Mouse (Mus musculus) forebrain, embryonic 12.5 days (tissue): ENCODE data around the gene Sertad1. TPM values are rescaled to one million over a fixed set of nuclear protein-coding genes. Genes with fewer than 3 reads are reported as not detected.
A peak's percentile ranks its signal among the peaks of the same experiment; 100 is the strongest.

Source experiments
- ATAC-seq: fragments of 200-750 bp; cut with Nextera tagmentation; 2 replicates; pipeline ENCODE4 v1.8.0; 2017; ENCODE audit warnings: moderate TSS enrichment; ENCODE audit not compliant: low FRiP score
- H3K27ac ChIP-seq: fragments of 300-500 bp; sonication (generic); 2 replicates; pipeline ENCODE4 v1.5.1; 2016; ENCODE audit warnings: mild to moderate bottlenecking
- H3K27me3 ChIP-seq: fragments of 300-500 bp; sonication (generic); 2 replicates; pipeline ENCODE4 v1.6.1; 2016; ENCODE audit warnings: mild to moderate bottlenecking
- H3K36me3 ChIP-seq: fragments of 300-500 bp; sonication (generic); replicated peaks from 2 replicates; pipeline ENCODE4 v1.6.1; 2016; ENCODE audit warnings: mild to moderate bottlenecking
- H3K4me1 ChIP-seq: fragments of 300-500 bp; sonication (generic); 2 replicates; pipeline ENCODE4 v1.6.1; 2016
- H3K4me2 ChIP-seq: fragments of 300-500 bp; sonication (generic); 2 replicates; pipeline ENCODE4 v1.6.1; 2016; ENCODE audit warnings: mild to moderate bottlenecking, moderate library complexity
- H3K4me3 ChIP-seq: fragments of 300-500 bp; sonication (generic); replicated peaks from 2 replicates; pipeline ENCODE4 v1.5.1; 2016; ENCODE audit warnings: mild to moderate bottlenecking
- H3K9ac ChIP-seq: fragments of 300-500 bp; sonication (generic); 2 replicates; pipeline ENCODE4 v1.6.1; 2016; ENCODE audit warnings: mild to moderate bottlenecking
- H3K9me3 ChIP-seq: fragments of 300-500 bp; sonication (generic); 2 replicates; pipeline ENCODE4 v1.6.1; 2016
- WGBS: fragments of 180-500 bp; shearing (Covaris S2); methylation state at CpG from one replicate; pipeline ENCODE4 v1.1.7; 2016; 5-methylcytosine and 5-hydroxymethylcytosine counted together
- polyA plus RNA-seq: library from polyadenylated mRNA; unstranded; fragments of >200 nt; fragmentation: Nextera tagmentation; extraction: Ambion mirVana; gene quantifications from 2 replicates; pipeline ENCODE4 v1.2.1, GENCODE M21; 2016

The Sertad1 gene
- polyA plus RNA-seq, 1 experiment from 2014 or later: 12.9 TPM

DNA sequence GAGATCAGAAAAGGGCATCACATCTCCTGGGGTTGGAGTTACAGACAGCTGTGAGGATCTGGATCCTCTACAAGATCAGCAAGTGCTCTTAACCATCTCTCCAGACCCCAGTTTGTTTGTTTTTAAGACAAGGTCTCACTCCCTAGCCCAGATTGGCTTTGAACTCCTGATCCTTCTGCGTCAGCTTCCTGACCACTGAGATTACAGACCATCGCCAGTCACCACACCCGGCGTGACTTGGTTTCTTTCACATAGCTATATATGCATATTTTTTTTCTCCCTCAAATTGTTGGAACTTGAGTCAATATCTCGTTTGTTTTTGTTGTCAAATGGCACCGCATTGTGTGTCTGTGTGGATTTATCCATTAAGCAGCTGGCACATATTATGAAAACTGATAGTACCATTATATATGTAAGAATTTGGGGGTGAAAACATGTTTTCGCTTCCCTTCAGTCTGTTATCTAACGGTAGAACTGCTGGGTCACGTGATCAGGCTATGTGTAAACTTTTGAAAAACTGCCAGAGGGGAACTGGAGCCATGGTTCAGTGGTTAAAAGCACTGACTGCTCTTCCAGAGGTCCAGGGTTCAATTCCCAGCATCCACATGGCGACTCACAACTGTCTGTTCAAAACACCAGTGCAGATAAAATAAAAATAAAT, 32.1 kb upstream of the Sertad1 start:
- Histone ChIP-seq H3K27ac (no peak overlapping the region), H3K4me3 (no peak overlapping the region), H3K9ac (no peak overlapping the region), H3K4me2 (no peak overlapping the region), H3K36me3 (no peaks in the 10 kb centered on the region), H3K9me3 (no peaks in the 10 kb centered on the region), H3K27me3 (no peaks in the 10 kb centered on the region), H3K4me1 (no peaks in the 10 kb centered on the region)
- 80% methylated on average over 10 of the region's 10 CpGs for WGBS
- ATAC-seq: no peak

DNA sequence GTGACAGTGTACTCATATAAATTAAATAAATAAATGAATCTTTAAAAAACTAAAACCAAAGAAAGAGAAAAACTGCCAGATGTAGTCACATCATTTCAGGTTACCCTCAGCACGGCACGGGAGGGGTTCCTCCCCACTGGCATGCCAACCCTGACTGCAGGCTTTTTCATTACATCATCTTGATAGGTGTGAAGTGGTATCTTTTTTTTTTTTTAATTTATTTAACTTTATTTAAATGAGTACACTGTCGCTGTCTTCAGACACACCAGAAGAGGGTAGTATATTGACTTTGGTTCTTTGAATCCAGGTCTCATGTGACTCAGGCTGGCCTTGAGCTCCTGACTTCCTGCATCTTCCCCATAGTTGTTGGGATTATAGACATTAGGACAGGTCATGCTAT, 31.4 kb upstream of the Sertad1 start:
- 93% methylated on average over 3 of the region's 3 CpGs for WGBS
- no peaks in the 10 kb centered on the region for H3K4me1 ChIP-seq
- no peak overlapping the region for H3K4me2 ChIP-seq
- H3K4me3 ChIP-seq: no peak overlapping the region
- H3K27ac ChIP-seq: no peak overlapping the region
- no peaks in the 10 kb centered on the region for H3K36me3 ChIP-seq
- no peak overlapping the region for H3K9ac ChIP-seq
- ATAC-seq: no peak
- H3K9me3 ChIP-seq: no peaks in the 10 kb centered on the region
- H3K27me3 ChIP-seq: no peaks in the 10 kb centered on the region

DNA sequence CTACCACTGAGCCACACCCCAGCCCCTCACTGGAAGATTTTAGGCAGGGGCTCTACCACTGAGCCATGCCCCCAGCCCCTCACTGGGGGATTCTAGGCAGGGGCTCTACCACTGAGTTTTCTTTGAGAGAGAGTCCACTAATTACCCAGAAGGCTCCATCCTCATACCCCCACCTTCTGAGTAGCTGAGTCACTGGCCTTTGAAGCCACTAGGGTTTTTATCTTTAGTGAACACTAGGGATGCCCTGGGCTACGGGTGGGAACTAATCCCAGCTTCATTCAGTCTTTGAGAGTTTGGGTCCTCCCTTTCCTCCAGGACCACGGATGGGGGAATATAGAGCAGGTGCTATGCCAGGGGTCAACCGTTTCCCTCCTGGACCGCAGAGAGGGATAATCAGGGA, 28.1 kb upstream of the Sertad1 start:
- ATAC-seq: no peak
- 92% methylated on average over 4 of the region's 4 CpGs for WGBS
- no peak overlapping the region for H3K27ac ChIP-seq
- H3K9me3 ChIP-seq: no peaks in the 10 kb centered on the region
- H3K4me2 ChIP-seq: no peak overlapping the region
- H3K4me3 ChIP-seq: no peak overlapping the region
- H3K9ac ChIP-seq: no peak overlapping the region
- H3K36me3 ChIP-seq: no peaks in the 10 kb centered on the region
- no peaks in the 10 kb centered on the region for H3K4me1 ChIP-seq
- no peaks in the 10 kb centered on the region for H3K27me3 ChIP-seq

DNA sequence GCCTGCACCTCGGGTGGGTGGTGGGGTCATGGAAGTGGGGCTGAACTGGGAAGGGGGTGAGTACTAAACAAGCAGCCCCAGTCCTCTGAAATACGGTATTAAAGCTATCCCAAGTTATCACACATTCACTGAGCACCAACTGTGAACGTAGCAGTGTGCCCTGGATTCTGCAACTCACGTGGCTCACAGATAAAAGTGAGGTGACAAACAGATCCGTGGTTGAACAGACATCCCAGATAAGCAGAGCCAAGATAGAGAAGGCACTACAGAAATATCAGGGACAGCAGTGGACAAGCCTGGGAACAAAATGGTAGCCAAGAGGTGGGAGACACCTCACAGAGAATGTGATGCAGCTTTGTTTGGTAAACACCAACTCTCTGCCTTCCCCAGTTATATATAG, 27.1 kb upstream of the Sertad1 start:
- no peak overlapping the region for H3K9ac ChIP-seq
- no peak overlapping the region for H3K4me3 ChIP-seq
- no peak overlapping the region for H3K4me2 ChIP-seq
- WGBS: 91% methylated on average over 5 of the region's 5 CpGs
- H3K4me1 ChIP-seq: no peaks in the 10 kb centered on the region
- no peaks in the 10 kb centered on the region for H3K27me3 ChIP-seq
- H3K9me3 ChIP-seq: no peaks in the 10 kb centered on the region
- no peak for ATAC-seq
- no peaks in the 10 kb centered on the region for H3K36me3 ChIP-seq
- H3K27ac ChIP-seq: no peak overlapping the region

DNA sequence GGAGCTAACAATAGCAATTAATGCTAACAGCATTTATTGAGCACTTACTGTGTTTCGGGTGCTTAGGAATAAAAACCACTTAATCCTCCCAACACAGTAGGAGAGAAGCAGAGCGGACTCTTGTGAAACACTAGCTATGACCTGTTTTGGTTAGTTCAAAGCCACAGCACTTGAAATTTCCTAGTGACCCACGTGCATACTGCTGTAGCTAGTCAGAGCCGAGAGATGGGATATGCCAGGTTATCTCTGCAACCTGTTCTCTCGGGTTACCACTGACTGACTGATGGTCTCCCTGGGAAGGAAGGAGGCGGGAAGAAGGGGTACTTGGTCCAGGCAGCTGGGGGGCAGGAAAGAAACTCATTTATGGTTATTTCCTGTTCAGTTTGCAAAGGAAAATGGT, 26.2 kb upstream of the Sertad1 start:
- 88% methylated on average over 6 of the region's 6 CpGs for WGBS
- Histone ChIP-seq H3K4me2 (no peak overlapping the region), H3K27me3 (no peaks in the 10 kb centered on the region), H3K9me3 (no peaks in the 10 kb centered on the region), H3K4me1 (no peaks in the 10 kb centered on the region), H3K27ac (no peak overlapping the region), H3K4me3 (no peak overlapping the region), H3K9ac (no peak overlapping the region), H3K36me3 (no peaks in the 10 kb centered on the region)
- ATAC-seq: no peak

DNA sequence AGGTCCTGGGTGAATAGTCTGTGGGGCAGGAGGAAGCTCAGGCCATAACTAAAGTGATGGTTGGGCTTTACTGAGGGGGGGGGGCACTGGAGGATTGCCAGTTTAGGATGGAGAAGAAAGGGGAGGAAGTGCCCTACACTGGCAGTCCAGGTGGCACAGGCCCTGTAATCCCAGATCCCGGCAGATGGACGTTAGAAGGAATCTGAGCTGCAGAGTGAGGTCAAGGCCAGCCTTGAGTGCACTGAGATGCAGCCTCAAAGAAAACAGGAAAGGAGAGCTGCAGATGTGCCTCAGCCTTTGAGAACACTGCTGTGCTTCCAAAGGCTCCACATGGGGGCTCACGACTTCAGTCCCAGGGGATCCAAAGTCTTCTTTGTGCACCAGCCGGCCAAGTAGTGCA, 19.1 kb upstream of the Sertad1 start:
- no peak overlapping the region for H3K9ac ChIP-seq
- WGBS: 40% methylated on average over 4 of the region's 4 CpGs
- no peak overlapping the region for H3K4me3 ChIP-seq
- no peaks in the 10 kb centered on the region for H3K27me3 ChIP-seq
- H3K4me2 ChIP-seq: no peak overlapping the region
- H3K9me3 ChIP-seq: no peaks in the 10 kb centered on the region
- H3K4me1 ChIP-seq: peaks cover 3% of the 10 kb centered on the region; the same call in 1 of the 2 replicates
- no peaks in the 10 kb centered on the region for H3K36me3 ChIP-seq
- ATAC-seq: no peak
- H3K27ac ChIP-seq: no peak overlapping the region

DNA sequence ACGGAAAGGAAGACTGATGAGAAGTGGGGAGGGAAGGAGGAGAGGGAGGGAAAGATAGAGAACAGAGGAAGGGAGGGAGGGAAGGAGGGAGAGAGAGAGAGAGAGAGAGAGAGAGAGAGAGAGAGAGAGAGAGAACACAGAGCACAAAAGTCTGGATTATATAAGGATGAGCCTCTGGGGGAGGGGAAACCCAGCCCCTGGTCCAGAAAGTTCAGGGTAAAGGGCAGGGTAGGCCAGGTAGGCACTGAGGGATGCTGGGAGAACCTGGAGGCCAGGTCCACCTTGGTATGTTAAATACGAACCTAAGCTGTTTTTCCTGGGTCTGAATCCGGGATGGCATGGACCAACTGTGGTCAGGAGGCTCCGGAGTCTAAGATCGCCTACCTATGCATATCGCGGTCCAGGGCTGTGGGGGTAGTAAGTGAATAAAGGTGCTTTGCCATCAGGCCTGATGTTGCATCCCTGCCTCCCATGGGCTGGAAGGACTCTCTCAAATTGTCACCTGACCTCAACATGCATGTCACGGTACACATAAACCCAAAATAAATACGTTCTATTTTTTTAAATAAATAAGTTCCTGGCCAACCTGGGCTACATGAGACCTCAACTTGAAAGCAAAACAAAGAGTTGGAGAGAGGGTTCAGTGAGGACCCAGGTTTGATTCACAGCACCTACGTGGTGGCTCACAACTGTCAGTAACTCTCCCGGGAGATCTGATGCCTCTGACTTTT, 15.2 kb upstream of the Sertad1 start:
- H3K27ac ChIP-seq: no peak overlapping the region
- peaks cover 4% of the 10 kb centered on the region for H3K4me1 ChIP-seq
- no peaks in the 10 kb centered on the region for H3K27me3 ChIP-seq
- 91% methylated on average over 11 of the region's 11 CpGs for WGBS
- no peak overlapping the region for H3K4me3 ChIP-seq
- no peak overlapping the region for H3K9ac ChIP-seq
- H3K4me2 ChIP-seq: no peak overlapping the region
- no peaks in the 10 kb centered on the region for H3K9me3 ChIP-seq
- peaks cover 7% of the 10 kb centered on the region for H3K36me3 ChIP-seq
- no peak for ATAC-seq

DNA sequence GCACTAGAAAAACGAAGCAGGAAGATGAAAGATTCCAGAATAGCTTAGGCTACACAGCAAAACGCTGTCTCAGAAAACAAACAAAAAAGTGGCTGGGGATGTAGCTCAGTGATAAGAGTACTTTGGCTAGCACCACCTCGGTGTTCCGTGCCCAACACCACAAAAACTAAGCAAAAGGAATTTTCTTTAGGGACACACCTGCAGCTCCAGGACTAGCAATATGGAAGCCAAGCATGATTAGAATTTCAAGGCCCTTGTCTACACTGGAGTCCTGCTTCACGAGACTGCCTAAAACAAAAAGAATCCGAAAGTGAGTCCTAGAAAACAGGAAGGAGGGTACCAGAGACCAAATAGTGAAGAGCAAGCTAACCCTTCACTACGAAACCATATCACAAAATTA, 14.1 kb upstream of the Sertad1 start:
- Histone ChIP-seq H3K9ac (0 out of 2 replicates have a peak overlapping the region, but pooled peaks have one; percentile 62), H3K4me3 (peak overlapping the region; percentile 73), H3K27ac (peak overlapping the region; percentile 54; the same call in 1 of the 2 replicates), H3K9me3 (no peaks in the 10 kb centered on the region), H3K4me1 (peaks cover 4% of the 10 kb centered on the region), H3K27me3 (no peaks in the 10 kb centered on the region), H3K4me2 (peak overlapping the region; percentile 75), H3K36me3 (peaks cover 16% of the 10 kb centered on the region)
- no peak for ATAC-seq
- WGBS: 50% methylated on average over 7 of the region's 7 CpGs

DNA sequence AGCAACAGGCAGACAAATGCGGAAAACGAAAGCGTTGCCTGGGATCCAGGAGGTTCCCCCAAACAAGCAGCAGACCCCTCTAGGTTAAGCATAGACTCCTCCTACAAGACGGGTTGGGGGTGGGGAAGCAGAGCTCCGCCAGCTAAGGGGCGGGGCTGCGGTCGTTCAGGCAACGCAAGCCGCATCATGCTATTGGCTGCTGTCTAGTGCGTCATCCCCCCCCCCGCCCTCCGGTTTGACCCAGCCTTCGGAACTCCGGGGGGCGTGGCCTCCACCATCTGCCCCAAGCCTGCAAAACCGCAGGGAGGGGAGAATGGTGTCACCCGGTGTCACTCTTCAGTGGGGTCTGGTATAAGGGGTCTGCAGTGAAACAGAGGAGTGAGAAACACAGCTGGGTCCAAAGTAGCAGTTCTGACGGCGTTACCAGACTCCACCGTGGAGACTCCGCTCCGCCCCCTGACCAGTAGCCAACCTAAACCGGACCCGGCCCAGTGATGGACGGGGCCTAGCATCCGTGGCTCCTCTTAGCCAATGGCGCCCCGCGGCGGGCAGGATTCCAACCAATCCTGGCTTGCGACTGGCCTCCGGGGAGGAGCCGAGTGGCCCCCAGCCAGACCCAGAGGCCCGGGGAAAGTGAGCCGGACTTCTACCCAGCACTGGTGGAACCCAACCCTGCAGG, 13.4 kb upstream of the Sertad1 start, which contains the start of gene Sertad3:
Sertad3 (plus strand) TSS at position 613 of the 679 bp plus-strand sequence.
- peak within 1 kb of the TSS; percentile 94 for H3K27ac ChIP-seq
- H3K36me3 ChIP-seq: peaks cover 22% of the 10 kb centered on the region
- H3K4me3 ChIP-seq: peak within 1 kb of the TSS; percentile 73
- no peaks in the 10 kb centered on the region for H3K9me3 ChIP-seq
- no peaks in the 10 kb centered on the region for H3K27me3 ChIP-seq
- H3K4me1 ChIP-seq: peaks cover 4% of the 10 kb centered on the region
- H3K4me2 ChIP-seq: peak within 1 kb of the TSS; percentile 75
- WGBS: under 1% methylated on average over 36 of the region's 36 CpGs
- H3K9ac ChIP-seq: peak within 1 kb of the TSS; percentile 62
- peak; percentile 94 for ATAC-seq

DNA sequence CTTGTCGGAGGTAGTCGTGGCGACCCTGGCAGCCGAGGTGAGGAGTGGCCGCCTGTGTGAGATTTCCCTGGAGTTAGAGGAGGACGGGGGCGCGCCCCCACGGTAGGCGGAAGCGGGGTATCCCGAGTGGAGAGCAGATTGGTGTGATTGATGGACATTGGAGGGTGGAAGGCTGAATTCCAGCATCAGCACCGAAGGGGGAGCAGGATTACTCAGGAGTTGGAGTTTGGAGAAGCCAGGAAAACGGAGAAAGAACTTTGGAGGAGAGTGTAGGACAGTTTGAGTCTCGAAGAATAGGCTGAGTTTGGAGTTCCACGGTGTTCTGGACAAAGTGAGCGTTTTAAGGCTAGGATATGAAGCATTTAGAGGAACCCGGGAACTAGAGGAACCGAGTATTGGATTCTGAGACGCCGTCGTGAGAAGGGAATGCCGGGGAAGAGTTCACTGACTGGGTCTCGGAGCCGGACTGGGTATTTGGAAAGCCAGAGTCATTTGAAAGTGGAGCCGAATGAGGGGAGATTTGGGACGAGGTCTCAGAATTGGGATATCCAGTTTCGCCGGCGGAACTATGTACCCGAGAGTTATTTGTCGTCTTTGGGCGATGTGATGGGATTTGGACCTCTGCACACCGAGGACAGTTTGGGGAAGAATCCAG, 12.7 kb upstream of the Sertad1 start:
- H3K27me3 ChIP-seq: no peaks in the 10 kb centered on the region
- peaks cover 22% of the 10 kb centered on the region for H3K36me3 ChIP-seq
- peak overlapping the region; percentile 94 for H3K27ac ChIP-seq
- H3K4me3 ChIP-seq: peak overlapping the region; percentile 73
- H3K9ac ChIP-seq: peak overlapping the region; percentile 62
- peaks cover 4% of the 10 kb centered on the region for H3K4me1 ChIP-seq
- H3K9me3 ChIP-seq: no peaks in the 10 kb centered on the region
- peak overlapping the region; percentile 75 for H3K4me2 ChIP-seq
- no peak; the same call in 1 of the 2 replicates for ATAC-seq
- under 1% methylated on average over 34 of the region's 34 CpGs for whole genome bisulfite sequencing

DNA sequence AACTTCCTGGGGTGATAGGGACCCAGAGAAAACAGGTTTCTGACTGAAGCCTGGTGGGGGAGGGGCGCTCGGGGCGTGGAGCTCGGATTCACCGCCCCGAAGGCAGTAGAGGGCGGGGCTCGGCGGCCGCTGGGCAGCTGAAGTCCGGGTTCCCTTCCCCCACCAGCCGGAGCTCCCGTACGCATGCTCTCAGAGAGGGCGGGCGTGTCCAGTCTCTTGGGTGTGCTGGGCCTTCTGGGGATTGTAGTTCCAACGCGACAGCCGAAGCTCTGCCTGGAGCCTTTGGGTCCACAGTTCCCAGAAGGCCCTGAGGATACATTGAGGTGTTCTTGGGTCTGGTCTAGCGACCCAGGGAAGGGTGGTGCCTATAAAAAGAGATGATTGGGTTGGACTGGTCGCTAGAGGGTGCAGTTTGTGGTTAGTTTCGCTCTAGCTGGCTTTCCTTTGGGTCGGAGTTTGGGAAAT, 12.2 kb upstream of the Sertad1 start:
- Histone ChIP-seq H3K4me1 (peaks cover 4% of the 10 kb centered on the region), H3K27me3 (no peaks in the 10 kb centered on the region), H3K9me3 (no peaks in the 10 kb centered on the region), H3K36me3 (peaks cover 22% of the 10 kb centered on the region), H3K27ac (peak overlapping the region; percentile 94), H3K4me3 (peak overlapping the region; percentile 73), H3K9ac (peak overlapping the region; percentile 62), H3K4me2 (peak overlapping the region; percentile 75)
- ATAC-seq: peak; percentile 91
- under 1% methylated on average over 23 of the region's 23 CpGs for WGBS

DNA sequence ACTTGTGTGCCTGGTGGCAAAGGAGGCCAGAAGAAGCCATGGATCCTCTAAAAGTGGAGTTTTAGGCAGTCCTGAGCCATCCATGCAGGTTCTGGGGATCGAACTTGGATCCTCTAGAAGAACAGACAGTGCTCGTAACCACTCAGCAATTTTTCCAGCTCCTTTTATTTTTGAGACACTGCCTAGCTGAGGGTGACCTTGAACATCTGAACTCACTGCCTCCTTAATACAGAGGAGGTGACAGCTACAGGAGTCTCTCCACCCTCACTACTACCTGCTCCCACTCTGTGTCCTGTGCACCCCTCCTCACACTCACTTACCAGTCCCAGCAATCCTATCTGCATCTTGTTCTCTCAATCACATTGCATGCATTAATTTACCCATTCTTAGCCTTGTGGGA, 11.1 kb upstream of the Sertad1 start:
- Histone ChIP-seq H3K4me2 (no peak overlapping the region), H3K4me1 (peaks cover 4% of the 10 kb centered on the region), H3K36me3 (peaks cover 22% of the 10 kb centered on the region), H3K4me3 (no peak overlapping the region), H3K9ac (no peak overlapping the region), H3K9me3 (no peaks in the 10 kb centered on the region), H3K27me3 (0 out of 2 replicates have a peak, but pooled peaks cover 2% of the 10 kb centered on the region), H3K27ac (no peak overlapping the region)
- ATAC-seq: no peak
- 97% methylated on average over 2 of the region's 2 CpGs for WGBS
